Mouse (Mus musculus): ENCODE results near the gene Afg1l.

Gene Afg1l

DNA sequence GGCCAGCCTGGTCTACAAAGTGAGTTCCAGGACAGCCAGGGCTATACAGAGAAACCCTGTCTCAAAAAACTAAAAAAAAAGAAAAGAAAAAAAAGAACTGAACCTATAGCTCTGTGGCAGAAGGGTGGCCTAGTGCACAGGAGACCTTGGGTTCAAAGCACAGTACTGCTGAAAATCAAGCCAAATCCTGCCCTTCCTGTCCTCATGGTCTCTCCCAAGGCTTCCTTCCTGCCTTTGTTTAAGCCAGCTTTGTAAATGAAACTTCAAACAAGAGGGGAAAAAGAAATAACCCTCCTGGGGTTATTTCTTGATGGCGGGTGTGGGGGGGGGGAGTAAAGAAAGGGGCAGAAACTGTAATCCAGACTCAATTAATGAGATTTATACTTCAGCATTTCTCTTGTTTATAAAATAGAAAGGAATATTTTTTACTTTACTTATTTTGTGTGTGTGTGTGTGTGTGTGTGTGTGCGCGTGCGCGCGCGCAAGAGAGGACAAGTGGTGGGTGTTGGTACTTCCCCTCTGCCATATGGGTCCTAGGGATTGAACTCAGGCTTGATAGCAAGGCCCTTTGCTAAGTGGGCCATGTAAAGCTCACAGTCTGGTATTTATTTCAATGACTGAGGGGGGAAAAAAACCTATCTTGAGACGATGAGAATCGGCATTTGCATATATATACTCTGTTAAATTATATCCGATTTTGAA lies 1.4 kb downstream of the Afg1l start:
- DNase-seq = no peak

DNA sequence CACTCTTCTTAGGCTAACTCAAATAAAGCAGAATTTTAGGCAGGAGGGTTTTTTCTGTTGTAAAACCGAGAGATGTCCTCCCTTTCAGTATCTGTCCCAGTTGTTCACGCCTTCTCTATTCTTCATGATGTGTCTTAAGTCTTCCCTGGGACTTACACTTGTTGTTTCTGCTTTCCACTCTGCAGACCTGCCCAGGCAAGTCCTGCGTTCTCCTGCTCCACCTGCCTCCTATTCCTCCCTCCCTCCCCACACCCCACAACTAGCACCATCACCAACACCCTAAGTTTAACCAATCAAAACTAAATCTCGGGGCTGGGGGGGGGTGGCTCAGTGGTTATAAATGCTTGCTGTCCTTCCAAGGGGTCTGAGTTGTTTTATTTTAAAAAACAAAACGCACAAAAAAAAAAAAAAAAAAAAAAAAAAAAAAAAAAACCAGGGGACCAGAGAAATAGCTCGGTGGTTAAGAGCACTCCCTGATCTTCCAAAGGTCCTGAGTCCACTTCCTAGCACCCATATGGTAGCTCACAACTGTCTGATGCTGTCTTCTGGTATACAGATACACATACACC lies 3.3 kb downstream of the Afg1l start:
- DNase-seq = no peak

DNA sequence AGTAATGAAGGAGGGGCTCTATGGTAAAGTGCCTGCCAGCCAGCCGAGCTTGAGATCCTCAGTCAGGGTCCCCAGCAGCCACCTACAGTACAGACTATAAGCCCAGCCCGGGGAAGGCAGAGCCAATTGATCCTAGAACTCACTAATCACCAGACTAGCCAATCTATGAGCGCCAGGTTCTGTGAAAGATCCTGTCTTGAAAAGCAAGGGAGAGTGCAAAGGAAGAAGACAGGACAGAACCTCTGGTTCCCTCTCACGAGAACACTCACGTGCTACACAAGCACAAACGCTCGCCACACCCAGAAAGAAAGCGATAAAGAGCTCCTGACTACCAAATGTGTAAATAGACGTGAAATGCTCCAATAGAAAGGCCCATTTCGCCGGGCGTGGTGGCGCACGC lies 13.6 kb downstream of the Afg1l start:
- DNase-seq = no peak

DNA sequence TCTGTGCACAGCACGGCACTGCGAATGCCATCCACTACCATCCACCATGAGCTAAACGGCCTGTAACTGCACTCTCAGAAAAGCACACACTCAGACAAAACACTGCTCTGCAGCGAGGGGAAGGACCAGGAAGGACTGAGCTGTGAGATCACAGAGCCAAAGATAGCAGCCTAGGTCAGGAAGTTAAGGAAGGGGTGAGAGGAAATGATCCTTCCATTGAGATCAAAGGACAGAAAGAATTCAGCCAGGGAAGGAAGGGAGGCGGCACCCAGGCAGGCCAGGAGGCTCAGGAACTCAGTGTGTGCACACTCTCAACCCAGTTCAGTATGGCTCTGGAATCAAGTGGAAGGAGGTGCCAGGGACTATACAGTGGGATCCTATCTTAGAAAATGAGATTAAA lies 14.1 kb downstream of the Afg1l start:
- DNase-seq = no peak

DNA sequence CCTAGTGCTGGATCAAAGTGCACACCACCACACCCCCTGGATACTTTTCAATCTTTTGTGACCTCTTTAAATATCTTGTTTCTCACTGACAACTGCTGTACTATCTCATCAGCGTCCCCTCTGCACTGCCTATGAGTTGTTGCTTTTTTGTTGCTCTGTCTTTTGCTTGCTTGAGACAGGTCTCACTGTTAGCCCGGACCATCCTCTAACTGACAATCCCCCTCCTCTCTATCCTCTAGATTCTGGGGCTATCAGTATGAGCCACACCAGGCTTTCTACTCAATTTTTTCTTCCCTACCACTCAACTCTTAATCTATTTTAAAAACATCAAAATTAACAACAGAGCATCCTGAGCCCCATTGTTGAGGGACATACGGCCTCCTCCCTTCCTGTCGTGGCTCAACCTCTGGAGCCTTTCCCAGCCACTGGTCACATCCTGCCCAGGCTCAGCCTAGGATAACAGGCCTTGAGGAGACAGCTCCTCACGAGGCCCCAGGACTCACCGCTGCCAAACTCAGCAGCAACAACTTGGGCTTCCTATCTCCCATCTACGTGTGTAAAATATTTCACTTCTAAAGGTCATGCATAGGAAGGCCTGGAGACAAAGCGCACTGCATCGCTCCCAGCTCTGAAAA lies 20.7 kb downstream of the Afg1l start:
- no peak for DNase-seq

DNA sequence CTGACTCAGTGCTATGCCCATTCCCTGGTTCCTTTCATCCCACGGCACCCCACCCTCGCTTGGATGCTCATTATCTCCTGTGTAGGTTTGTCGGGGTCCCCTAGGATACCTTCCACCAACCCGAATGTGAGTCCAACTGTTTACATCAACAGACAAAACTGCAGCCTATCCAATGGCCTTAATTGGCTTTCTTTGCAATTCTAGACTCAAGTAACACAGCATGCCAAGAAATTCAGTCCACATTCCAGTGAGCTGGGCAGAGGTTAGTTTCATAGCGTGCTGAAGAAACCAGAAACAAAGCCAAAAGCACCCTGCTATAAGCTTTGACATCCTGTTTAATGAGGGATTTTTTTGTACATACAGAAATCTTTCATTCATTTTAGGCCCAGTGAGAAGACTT lies 22.4 kb downstream of the Afg1l start:
- DNase-seq = no peak

DNA sequence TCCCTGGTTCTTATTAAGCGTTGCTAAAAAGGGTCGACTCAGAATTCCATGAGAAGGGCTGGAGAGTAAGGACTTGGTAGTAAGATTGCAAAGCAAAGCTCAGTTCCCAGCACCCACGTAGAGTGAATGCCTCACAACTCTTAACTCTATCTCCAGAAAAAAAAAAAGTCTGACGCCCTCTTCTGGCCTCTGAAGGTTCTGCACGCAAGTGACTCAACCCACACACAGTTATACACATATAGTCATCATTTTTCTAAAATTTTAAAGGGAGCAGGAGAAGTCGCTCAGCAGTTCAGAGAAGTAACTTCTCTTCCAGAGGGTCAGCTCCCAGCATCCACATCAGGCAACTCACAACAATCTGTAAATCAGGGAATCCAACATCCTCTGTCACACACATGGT lies 23.7 kb downstream of the Afg1l start:
- no peak for DNase-seq

DNA sequence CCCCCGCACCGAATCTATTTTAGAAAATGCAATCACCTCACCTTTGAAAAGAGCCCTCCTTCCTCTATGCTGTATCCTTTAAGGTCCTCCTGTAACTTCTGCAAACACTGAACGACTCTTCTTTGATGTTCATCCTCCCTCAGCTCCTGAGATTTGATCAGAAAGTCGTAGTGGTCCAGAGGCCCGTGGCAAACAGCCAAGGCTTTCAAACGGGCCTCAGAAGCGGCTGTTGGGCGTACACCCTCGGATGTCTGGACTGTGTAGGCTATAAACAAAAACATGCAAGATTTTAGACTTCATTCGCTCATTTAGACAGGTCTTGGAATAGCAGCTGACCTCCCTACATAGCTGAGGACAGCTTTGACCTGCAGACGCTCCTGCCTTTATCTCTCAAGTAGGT lies 24.1 kb downstream of the Afg1l start:
- no peak for DNase-seq

DNA sequence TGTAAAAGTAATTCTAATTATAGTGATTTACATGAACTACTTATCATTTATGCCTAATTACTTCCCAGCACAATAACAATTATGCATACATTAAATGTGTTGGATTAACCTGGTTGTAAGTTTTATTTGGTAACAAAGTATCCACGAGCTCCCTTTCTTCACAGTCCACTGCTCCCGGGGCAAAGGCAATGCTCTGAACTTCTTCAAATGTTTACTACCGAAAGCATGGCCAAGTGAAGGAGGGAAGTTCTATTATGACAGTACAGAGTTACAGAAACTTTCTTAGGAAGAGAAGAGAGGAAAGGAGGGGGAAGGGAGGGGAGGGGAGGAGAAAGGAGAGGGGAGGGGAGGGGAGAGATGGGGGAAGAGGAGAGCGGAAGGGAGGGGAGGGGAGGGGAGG lies 28.7 kb downstream of the Afg1l start:
- no peak for DNase-seq

DNA sequence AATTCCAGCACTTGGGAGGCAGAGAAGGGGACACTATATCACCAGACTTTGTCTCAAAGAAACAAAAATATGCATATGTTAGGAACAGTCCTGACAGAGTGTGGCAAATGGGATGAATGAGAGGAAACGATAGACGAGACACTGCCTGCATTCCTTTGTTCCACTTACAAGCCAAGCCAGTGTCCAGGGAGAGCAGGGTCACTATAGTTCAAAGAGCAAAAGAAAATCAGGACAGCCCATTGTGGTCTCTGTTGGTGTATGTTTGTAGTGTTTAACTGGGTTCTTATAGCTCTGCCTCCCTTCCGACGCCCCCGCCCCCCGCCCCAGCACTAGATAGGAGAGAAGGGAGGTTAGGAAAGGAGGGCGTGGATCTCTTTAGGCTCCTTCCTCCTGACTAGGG lies 30.0 kb downstream of the Afg1l start:
- no peak for DNase-seq

DNA sequence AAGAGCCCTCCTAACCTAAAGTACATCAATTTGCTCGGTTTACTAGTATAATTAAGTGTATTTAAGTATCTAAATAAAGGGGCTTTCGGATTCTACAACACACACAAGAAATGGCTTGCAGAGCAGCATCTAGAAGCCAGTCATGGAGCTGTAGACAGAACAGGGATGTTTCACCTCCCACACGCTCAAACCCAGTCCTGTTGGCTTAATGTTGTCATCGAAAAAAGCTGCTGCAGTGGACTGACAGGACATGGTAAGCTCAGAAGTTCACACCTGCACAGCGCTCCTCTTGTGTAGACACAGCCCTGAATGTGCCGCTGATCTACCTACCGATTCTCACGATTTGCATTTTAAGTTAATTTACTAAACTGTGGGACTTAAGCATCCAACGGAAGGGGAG lies 32.2 kb downstream of the Afg1l start:
- no peak for DNase-seq

DNA sequence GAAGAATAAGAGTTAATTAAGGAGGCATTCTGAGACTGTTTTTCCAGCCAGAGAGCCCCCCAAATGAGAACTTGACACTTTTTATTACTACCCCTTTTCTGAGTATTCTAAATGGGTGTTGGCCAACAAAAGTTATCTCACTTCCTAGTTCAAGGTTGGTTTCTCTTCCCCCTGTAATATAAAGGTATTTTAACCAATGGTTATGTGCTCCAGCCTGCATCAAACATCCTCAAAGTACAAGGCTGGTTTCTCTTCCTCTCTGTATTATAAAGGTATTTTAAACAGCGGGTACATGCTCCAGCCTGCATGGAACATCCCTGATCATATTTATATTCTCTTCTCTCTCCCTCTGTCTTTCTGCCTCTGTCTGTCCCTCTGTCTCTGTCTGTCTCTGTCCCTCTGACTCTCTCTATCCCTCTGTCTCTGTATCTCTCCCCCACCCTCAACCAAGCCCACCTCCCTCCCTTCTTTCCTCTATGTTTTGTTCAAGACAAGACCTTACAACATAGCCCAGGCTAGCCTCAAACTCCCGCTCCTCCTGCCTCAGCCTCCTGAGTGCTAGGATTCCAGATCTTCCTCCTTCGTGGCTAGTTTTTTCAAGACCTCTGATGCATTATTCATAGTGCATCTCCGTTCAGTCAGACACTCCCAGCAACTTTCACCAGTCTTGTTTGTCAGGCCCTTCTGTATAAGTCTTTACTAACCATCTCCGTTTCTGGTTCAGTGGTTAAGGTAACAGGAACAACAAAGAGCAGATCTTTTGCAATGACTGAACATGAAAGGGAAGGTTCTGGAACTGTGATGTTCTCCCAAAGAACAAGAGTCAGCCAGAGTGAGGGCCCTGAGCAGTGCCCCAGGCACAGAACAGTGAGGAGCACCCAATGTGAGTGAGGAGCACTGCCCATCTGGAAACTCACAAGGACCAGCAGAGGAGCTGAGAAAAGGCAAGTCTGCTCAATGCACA lies 41.2 kb downstream of the Afg1l start:
- peak; percentile 8 to 18 for DNase-seq

DNA sequence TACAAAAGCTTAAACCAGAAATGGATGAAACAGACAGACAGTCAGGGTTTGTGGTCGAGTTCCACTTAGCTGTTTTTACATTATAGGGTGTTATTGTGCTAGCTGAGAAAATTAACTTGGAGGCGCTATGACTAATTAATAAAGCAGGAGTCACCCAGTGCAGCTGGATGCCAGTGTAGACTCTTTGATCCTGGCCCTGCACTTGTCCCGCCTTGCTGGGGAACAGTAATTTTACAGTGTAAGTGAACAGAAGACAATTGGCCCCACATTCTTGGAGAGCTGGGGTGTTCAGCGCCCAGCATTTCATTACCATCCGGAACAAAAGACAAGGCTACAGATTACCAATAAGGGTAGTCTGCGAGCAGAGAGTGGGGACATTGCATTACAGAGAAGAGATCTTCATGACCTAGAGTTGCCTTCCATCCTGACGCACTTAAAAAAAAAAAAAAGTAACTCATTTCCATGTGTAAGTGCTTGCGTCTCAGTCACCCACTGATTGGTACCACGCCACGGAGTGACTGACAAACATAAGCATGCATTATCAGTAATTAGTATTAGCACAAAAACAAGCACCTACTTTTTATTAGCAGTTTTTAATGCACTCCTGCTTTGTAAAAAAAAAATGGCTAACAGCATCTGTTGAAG lies 60.7 kb downstream of the Afg1l start:
- no peak for DNase-seq

DNA sequence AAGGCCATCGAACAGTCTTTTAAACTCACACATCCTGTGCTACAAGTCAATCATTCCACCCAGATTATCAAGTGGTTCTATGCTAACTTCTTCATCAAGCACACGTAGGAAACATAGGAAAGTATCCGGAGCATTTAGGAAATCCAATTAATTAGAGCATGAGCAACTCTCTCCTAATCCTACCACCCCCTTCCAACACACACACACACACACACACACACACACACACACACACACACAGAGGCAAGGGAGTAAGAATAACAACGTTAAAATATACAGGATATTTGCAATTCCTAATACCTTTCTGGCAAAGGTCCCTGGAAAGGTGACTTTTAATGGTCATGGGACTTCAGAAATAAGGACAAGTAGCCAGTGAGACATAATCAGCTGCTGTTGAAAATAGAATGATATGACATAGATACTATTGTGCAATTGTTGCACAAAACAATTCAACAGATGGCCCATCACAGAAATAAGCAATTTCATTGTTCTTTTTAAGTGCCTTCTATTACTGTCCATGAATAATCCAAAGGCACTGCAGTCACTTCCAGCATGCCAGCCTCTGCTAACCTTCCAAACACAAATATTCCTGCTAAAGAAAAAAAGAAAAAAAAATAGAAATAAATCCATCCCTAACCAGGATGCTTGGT lies 62.4 kb downstream of the Afg1l start:
- no peak for DNase-seq

DNA sequence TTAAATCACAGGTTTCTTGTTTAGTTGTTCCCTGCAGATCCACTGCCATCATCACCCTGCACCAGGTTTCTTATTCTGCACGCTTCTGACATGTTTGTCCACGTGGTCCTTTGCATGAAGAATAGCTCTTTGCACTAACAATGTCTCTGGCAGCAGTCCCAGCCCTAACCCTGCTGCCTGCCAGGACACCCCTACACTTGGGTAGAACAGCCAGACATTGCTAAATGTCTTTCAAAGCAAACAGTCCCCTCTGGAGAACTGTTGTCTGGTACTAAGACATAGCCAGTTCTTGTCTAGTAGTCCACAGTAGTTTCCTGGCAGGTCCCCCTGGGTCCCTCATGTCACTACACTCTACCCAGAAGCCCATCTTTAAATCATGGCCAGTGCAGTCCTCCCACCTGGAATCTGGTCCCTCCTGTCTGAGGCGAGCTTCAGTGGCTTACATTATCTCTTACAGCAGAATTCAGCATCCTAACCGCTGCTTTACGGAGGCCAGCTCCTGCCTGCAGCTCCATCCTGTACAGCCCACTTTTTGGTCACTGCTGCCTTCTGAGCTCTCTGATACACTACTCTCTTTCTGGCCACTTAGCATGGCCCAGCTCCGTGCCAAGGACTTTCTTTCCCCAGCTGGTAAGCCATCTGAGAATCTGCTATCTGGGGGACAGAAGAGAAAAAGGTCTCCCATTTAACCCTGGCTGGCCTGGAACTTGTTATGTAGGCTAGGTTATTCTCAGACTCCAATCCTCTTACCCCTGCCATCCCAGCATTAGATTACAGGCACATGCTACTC lies 67.4 kb downstream of the Afg1l start:
- DNase-seq = no peak

DNA sequence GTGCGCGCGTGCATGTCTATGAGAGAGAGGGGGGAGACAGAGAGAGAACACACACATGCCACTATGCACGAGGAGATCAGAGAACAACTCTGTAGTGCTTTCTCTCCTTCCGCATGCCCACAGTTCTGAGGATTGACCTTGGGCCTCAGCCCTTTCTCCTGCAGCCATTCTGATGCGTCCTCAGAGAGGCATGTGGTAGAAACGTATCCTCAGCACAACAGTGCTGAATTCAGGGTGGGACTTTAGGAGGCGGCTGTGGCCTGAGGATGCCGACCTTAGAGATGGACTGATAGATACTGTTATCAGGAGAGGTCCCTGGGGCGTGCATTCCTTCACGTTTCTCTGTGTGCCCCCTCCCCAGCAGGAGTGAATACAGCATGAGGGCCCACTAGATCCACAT lies 87.9 kb downstream of the Afg1l start:
- no peak for DNase-seq

DNA sequence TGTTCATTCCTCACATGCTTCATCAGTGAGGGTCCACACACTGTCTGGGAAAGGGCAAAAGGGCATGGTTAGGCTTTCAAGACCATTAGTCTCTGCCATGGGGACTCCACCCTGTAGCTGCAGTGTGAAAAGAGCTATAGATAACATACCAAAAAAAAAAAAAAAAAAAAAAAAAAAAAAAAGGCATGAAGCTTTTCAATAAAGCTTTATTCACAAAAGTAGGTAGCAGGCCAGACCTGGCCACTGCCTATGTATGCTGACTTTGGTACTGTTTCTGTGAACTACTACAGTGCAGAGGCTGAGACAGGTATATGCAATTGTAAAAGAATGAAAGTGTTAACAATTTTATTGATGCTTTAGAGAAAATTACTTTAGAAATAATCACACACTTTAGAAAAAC lies 90.2 kb downstream of the Afg1l start:
- DNase-seq = no peak

DNA sequence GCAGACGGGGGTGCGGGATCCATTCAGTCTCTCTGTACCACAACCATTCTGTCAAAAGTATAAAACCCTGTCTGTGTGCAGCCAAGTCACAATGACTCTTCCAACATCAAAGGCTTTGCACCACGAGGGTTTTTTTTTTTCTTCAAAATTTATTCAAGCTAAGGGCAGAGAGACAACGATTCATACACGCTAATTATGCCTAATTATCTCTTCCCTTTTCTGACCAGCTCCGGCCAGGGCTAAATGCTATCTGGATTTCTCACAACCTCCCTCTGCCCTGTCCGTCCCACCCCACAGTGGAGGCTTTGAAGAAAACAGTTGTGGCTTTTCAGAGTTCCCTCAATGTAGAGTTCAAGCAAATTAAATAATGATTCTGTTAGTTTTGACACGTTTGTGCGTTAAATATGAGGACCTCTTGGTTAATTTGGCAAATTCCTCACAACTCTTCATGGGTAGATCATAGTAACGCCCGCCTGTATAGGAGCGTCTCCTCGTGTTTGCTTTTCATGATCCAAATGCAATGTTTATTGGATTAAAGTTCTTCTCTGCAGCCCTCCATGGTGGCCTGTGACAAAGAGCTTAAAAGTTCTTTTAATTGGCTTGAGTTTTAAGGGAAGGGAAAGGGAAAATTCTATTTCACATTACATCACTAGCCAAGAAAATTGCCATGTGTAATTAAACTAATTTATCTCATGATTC lies 93.3 kb downstream of the Afg1l start:
- DNase-seq = no peak

DNA sequence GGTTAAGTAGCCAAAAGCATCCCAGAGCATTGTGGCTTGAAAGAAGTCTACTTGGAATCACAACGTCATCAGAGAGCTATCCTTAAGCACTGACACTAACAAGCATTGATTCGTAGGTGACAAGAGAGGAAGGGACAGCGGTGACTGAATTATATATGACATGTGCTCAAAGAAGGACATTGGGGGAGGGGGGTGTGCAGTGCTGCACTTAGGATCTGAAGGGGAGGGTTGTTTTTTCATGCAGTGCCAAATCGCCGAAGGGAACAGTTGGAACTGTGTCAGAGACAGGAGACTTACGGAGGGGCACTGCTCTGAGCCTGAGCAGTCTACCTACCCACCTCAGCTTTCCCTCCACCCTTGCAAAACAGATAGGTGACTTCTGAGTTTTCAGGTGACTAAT lies 94.7 kb downstream of the Afg1l start:
- DNase-seq = no peak

DNA sequence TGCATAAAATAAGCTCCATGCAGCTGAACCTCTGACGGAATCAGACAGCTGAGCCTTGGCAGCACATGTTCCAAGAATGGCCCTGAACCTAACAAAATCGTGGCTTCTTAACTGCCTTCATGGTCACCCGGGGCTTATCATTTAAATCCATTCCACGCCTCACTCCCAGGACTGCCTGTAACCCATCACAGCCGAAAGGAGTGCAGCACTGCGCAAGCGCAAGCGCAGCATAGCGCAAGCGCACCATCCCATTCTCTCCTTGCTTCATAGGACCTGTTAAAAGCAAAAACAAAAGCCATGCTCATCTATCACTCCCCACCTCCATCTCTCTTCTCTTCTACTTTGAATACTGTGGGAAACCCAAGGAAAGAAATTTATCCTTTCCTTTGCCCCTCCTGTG lies 114.1 kb downstream of the Afg1l start:
- DNase-seq = no peak

DNA sequence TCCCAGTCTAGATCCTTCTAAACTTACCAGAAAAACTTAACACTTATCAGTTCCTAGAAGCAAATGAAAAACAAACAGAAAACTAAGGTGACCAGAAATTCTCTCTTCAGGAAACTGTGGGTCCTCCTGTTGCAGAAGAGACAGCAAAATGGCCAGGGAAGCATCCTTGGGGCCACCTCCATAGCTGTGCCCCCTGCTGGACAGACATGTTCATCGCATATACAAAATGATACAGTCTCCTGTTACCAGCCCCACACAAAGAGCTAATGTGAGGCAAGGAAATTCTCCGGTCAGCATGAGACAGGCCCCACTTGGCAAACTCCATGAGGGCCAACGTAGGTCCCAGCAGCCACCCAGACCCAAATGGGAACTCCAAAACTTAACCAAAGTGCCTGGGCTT lies 122.4 kb downstream of the Afg1l start:
- peak in 1 of 2 experiments; percentile 12 for DNase-seq
